Mouse (Mus musculus): ENCODE measurements at regions not wholly inside any gene's neighbourhood (a gene's known extent, or its start where the extent isn't known, plus 50 kb on each side); places are given as distances from the start of the nearest gene placed in this dataset.

GRCm38 (mm10) chr9:43506276-43506675 is 195.6 kb downstream of the Trim29 start:
- no peak for DNase-seq (ENCODE audit: extremely low read depth, low read depth, low spot score)
- no peaks in the 10 kb centered on the region for H3K27me3 ChIP-seq (ENCODE audit: control insufficient read depth, insufficient read depth, low read length)
- TF ChIP-seq CTCF (IDR thresholded peaks at IDR 0.05; ENCODE audit: low read depth, low read length) (no peak), POLR2A (IDR thresholded peaks at IDR 0.05; ENCODE audit: extremely low read depth, insufficient read depth, low read length) (no peak)
- H3K79me2 ChIP-seq (ENCODE audit: control insufficient read depth, insufficient read depth, low read length): no peaks in the 10 kb centered on the region
- no peak overlapping the region for H3K27ac ChIP-seq (replicated peaks; ENCODE audit: insufficient read depth, low read depth, low read length)
- WGBS: 71% methylated on average over 6 of the region's 6 CpGs
- H3K4me1 ChIP-seq (ENCODE audit: control insufficient read depth, insufficient read depth, low read length): no peaks in the 10 kb centered on the region
- no peak overlapping the region for H3K9ac ChIP-seq (ENCODE audit: low read depth, low read length)
- H3K4me3 ChIP-seq (ENCODE audit: insufficient read depth, low read depth, low read length): no peak overlapping the region
- no peaks in the 10 kb centered on the region for H3K36me3 ChIP-seq (ENCODE audit: control insufficient read depth, insufficient read depth, low read length)

DNA sequence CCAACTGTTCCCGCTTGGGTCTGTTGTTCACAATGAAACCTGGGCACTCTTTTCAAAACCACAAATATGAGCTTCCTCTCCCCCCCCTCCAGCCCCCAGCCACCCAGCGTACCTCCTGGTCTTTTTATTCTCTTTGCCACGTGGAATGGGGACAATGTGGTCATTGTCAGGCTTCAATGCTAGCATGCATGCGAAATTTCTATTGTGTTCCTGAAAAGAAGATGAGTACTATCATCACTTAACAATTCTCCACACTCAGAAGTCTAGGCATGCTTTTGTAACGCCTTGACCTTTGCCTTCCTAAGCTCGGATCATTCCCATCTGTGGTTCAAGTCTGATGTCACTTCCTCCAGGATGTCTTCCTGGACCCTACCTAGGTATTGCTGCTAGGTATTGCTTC is 202.2 kb downstream of the Trim29 start:
- H3K36me3 ChIP-seq (ENCODE audit: control insufficient read depth, insufficient read depth, low read length): no peaks in the 10 kb centered on the region
- no peaks in the 10 kb centered on the region for H3K27me3 ChIP-seq (ENCODE audit: control insufficient read depth, insufficient read depth, low read length)
- no peak for DNase-seq (ENCODE audit: extremely low read depth, low read depth, low spot score)
- TF ChIP-seq CTCF (IDR thresholded peaks at IDR 0.05; ENCODE audit: low read depth, low read length) (no peak), POLR2A (IDR thresholded peaks at IDR 0.05; ENCODE audit: extremely low read depth, insufficient read depth, low read length) (no peak)
- H3K9ac ChIP-seq (ENCODE audit: low read depth, low read length): no peak overlapping the region
- H3K79me2 ChIP-seq (ENCODE audit: control insufficient read depth, insufficient read depth, low read length): no peaks in the 10 kb centered on the region
- whole genome bisulfite sequencing: 82% methylated on average over 6 of the region's 6 CpGs
- H3K4me3 ChIP-seq (ENCODE audit: insufficient read depth, low read depth, low read length): no peak overlapping the region
- no peak overlapping the region for H3K27ac ChIP-seq (replicated peaks; ENCODE audit: insufficient read depth, low read depth, low read length)
- H3K4me1 ChIP-seq (ENCODE audit: control insufficient read depth, insufficient read depth, low read length): no peaks in the 10 kb centered on the region

GRCm38 (mm10) chr9:43514731-43515458 is 204.2 kb downstream of the Trim29 start:
- H3K4me1 ChIP-seq (ENCODE audit: control insufficient read depth, insufficient read depth, low read length): no peaks in the 10 kb centered on the region
- no peaks in the 10 kb centered on the region for H3K36me3 ChIP-seq (ENCODE audit: control insufficient read depth, insufficient read depth, low read length)
- H3K27ac ChIP-seq (replicated peaks; ENCODE audit: insufficient read depth, low read depth, low read length): no peak overlapping the region
- H3K4me3 ChIP-seq (ENCODE audit: insufficient read depth, low read depth, low read length): no peak overlapping the region
- no peaks in the 10 kb centered on the region for H3K27me3 ChIP-seq (ENCODE audit: control insufficient read depth, insufficient read depth, low read length)
- WGBS: 78% methylated on average over 16 of the region's 16 CpGs
- TF ChIP-seq POLR2A (IDR thresholded peaks at IDR 0.05; ENCODE audit: extremely low read depth, insufficient read depth, low read length) (no peak), CTCF (IDR thresholded peaks at IDR 0.05; ENCODE audit: low read depth, low read length) (no peak)
- no peaks in the 10 kb centered on the region for H3K79me2 ChIP-seq (ENCODE audit: control insufficient read depth, insufficient read depth, low read length)
- no peak for DNase-seq (ENCODE audit: extremely low read depth, low read depth, low spot score)
- H3K9ac ChIP-seq (ENCODE audit: low read depth, low read length): no peak overlapping the region

GRCm38 (mm10) chr9:43520931-43521330 is 210.3 kb downstream of the Trim29 start:
- H3K36me3 ChIP-seq (ENCODE audit: control insufficient read depth, insufficient read depth, low read length): no peaks in the 10 kb centered on the region
- 97% methylated on average over 3 of the region's 3 CpGs for whole genome bisulfite sequencing
- no peaks in the 10 kb centered on the region for H3K4me1 ChIP-seq (ENCODE audit: control insufficient read depth, insufficient read depth, low read length)
- H3K9ac ChIP-seq (ENCODE audit: low read depth, low read length): no peak overlapping the region
- no peak for DNase-seq (ENCODE audit: extremely low read depth, low read depth, low spot score)
- H3K79me2 ChIP-seq (ENCODE audit: control insufficient read depth, insufficient read depth, low read length): no peaks in the 10 kb centered on the region
- H3K27me3 ChIP-seq (ENCODE audit: control insufficient read depth, insufficient read depth, low read length): no peaks in the 10 kb centered on the region
- no peak for TF ChIP-seq CTCF (IDR thresholded peaks at IDR 0.05; ENCODE audit: low read depth, low read length)
- H3K4me3 ChIP-seq (ENCODE audit: insufficient read depth, low read depth, low read length): no peak overlapping the region
- H3K27ac ChIP-seq (replicated peaks; ENCODE audit: insufficient read depth, low read depth, low read length): no peak overlapping the region

DNA sequence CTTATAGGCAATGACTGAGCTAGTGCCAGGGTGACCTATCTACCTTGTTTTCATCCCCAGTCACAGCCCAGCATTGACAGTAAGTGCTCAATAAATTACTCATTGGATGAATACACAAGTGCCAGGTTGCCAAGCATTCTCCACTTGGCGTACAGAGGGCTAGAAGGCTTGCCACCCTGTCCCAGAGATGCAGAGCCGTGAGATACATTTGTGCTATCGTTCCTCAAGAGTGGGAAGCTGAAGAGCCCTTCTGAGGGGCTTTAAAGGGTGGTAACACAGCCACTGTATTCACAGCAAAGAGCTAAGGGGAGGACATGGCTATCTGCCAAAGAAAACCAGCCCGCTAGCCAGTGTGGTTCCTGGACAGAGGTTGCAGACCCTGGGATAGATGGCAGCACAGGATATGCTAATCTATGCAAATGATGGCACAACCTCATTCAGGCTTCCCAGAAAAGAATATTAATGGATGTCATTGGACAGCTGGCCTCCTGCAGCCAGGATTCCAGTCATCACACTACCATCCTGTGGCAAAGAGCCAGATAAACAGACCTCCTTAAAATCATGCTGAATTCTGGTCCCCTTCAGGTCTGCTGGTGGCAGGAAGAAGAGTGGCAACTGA is 214.4 kb downstream of the Trim29 start:
- no peak overlapping the region for H3K9ac ChIP-seq (ENCODE audit: low read depth, low read length)
- WGBS: 71% methylated on average over 4 of the region's 4 CpGs
- no peaks in the 10 kb centered on the region for H3K36me3 ChIP-seq (ENCODE audit: control insufficient read depth, insufficient read depth, low read length)
- no peaks in the 10 kb centered on the region for H3K4me1 ChIP-seq (ENCODE audit: control insufficient read depth, insufficient read depth, low read length)
- no peak overlapping the region for H3K4me3 ChIP-seq (ENCODE audit: insufficient read depth, low read depth, low read length)
- TF ChIP-seq POLR2A (IDR thresholded peaks at IDR 0.05; ENCODE audit: extremely low read depth, insufficient read depth, low read length) (no peak), CTCF (IDR thresholded peaks at IDR 0.05; ENCODE audit: low read depth, low read length) (no peak)
- no peaks in the 10 kb centered on the region for H3K79me2 ChIP-seq (ENCODE audit: control insufficient read depth, insufficient read depth, low read length)
- H3K27me3 ChIP-seq (ENCODE audit: control insufficient read depth, insufficient read depth, low read length): no peaks in the 10 kb centered on the region
- H3K27ac ChIP-seq (replicated peaks; ENCODE audit: insufficient read depth, low read depth, low read length): no peak overlapping the region
- DNase-seq (ENCODE audit: extremely low read depth, low read depth, low spot score): no peak

GRCm38 (mm10) chr9:43532187-43532586 is 211.6 kb upstream of the Nectin1 start:
- no peak overlapping the region for H3K4me3 ChIP-seq (ENCODE audit: insufficient read depth, low read depth, low read length)
- no peak overlapping the region for H3K27ac ChIP-seq (replicated peaks; ENCODE audit: insufficient read depth, low read depth, low read length)
- 76% methylated on average over 2 of the region's 2 CpGs for WGBS
- DNase-seq (ENCODE audit: extremely low read depth, low read depth, low spot score): no peak
- no peaks in the 10 kb centered on the region for H3K79me2 ChIP-seq (ENCODE audit: control insufficient read depth, insufficient read depth, low read length)
- no peak overlapping the region for H3K9ac ChIP-seq (ENCODE audit: low read depth, low read length)
- no peak for TF ChIP-seq CTCF (IDR thresholded peaks at IDR 0.05; ENCODE audit: low read depth, low read length)
- TF ChIP-seq POLR2A (IDR thresholded peaks at IDR 0.05; ENCODE audit: extremely low read depth, insufficient read depth, low read length): no peak
- H3K4me1 ChIP-seq (ENCODE audit: control insufficient read depth, insufficient read depth, low read length): no peaks in the 10 kb centered on the region
- no peaks in the 10 kb centered on the region for H3K27me3 ChIP-seq (ENCODE audit: control insufficient read depth, insufficient read depth, low read length)
- H3K36me3 ChIP-seq (ENCODE audit: control insufficient read depth, insufficient read depth, low read length): no peaks in the 10 kb centered on the region
